In genomic region chr4:155561661-155562442, GRCm38 (mm10) we compare ENCODE assay signal across 8 mouse cellular contexts. TPM values are rescaled to one million over a fixed set of nuclear protein-coding genes. Genes with fewer than 3 reads are reported as not detected.
A peak's percentile ranks its signal among the peaks of the same experiment; 100 is the strongest.
DNase-seq lines count a peak whose midpoint lies in the region; ATAC-seq and TF ChIP-seq lines count a peak whose summit lies in the region.

Gene Nadk (plus strand): TSS chr4:155562378.

- TF ChIP-seq CTCF in CH12.LX (conservative IDR thresholded peaks at IDR 0.05 in 1 of 2, IDR thresholded peaks at IDR 0.05 in 1 of 2; ENCODE audit: low read depth in 2 of 2, low read length in 2 of 2) = no peak
- no peak for TF ChIP-seq CTCF in cortical plate, adult 2 months (IDR thresholded peaks at IDR 0.05; ENCODE audit: extremely low read depth, insufficient read depth, low read length)

- H3K27ac ChIP-seq in CH12.LX (ENCODE audit: insufficient read depth, low read depth) = peak within 1 kb of the TSS; percentile 88
- peak within 1 kb of the TSS; percentile 12; the same call in 1 of the 2 replicates for H3K27ac ChIP-seq in cortical plate, adult 2 months (ENCODE audit: insufficient read depth, low read length)
- H3K27ac ChIP-seq in stomach, embryonic 15.5 days = peak within 1 kb of the TSS; percentile 90

- ATAC-seq in stomach, embryonic 15.5 days (ENCODE audit: insufficient read depth, low FRiP score, low read depth) = no peak

- peak; percentile 29 to 39 for DNase-seq in B cell, adult 2 months
- DNase-seq in CH12.LX (ENCODE audit: extremely low read depth) = peak; percentile 36
- peak; percentile 98 for DNase-seq in heart, adult 11 months
- no peak for DNase-seq in large intestine, adult 2 months (ENCODE audit: low read depth, low spot score)
- DNase-seq in lung, postnatal 25 days (ENCODE audit: low spot score) = peak; percentile 61
- DNase-seq in ovary, postnatal 10 days (ENCODE audit: low spot score) = no peak

- no peak for TF ChIP-seq EP300 in CH12.LX (IDR thresholded peaks at IDR 0.05; ENCODE audit: low read length)

- H3K4me3 ChIP-seq in CH12.LX (replicated peaks in 1 of 3; ENCODE audit: low read depth in 2 of 3, low read length in 2 of 3, poor library complexity in 1 of 3) = peak within 1 kb of the TSS; percentile 34 to 58 (median 46)
- peak within 1 kb of the TSS; percentile 85 for H3K4me3 ChIP-seq in cortical plate, adult 2 months (ENCODE audit: insufficient read depth, low read length)
- peak within 1 kb of the TSS; percentile 95 for H3K4me3 ChIP-seq in stomach, embryonic 15.5 days (replicated peaks)

- dilution Hi-C loops in CH12.LX (cut with MboI; ENCODE audit: extremely low pct_ligation_motif_present, extremely low pct_unique_long_range_greater_than_20kb, low sequenced_read_pairs) = no loop called here

- no peaks in the 10 kb centered on the region for H3K27me3 ChIP-seq in CH12.LX (replicated peaks)
- no peaks in the 10 kb centered on the region for H3K27me3 ChIP-seq in stomach, embryonic 15.5 days (replicated peaks)

- no peak for TF ChIP-seq RAD21 in CH12.LX (IDR thresholded peaks at IDR 0.05; ENCODE audit: low read depth, low read length)

- H3K4me1 ChIP-seq in CH12.LX (ENCODE audit: control insufficient read depth in 1 of 2, insufficient read depth in 2 of 2) = peaks cover 21 to 67% of the 10 kb centered on the region in 2 experiments
- peaks cover 6% of the 10 kb centered on the region; the same call in 1 of the 2 replicates for H3K4me1 ChIP-seq in cortical plate, adult 2 months (ENCODE audit: control insufficient read depth, insufficient read depth, low read length)
- H3K4me1 ChIP-seq in stomach, embryonic 15.5 days = peaks cover 37% of the 10 kb centered on the region

- H3K4me2 ChIP-seq in CH12.LX (ENCODE audit: insufficient read depth, low read depth, poor library complexity, severe bottlenecking) = peak within 1 kb of the TSS; percentile 87
- H3K4me2 ChIP-seq in stomach, embryonic 15.5 days = peak within 1 kb of the TSS; percentile 64

- in situ Hi-C loops in CH12.LX (cut with MboI; ENCODE audit: low pct_ligation_motif_present, low pct_unique_long_range_greater_than_20kb, low sequenced_read_pairs) = loop anchor here (10.0 kb wide), 1 partner anchor 47 kb away; no protein-coding TSS in a partner anchor

- peaks cover 30% of the 10 kb centered on the region for H3K79me2 ChIP-seq in CH12.LX (replicated peaks; ENCODE audit: control insufficient read depth, extremely low read depth, insufficient read depth, poor library complexity, severe bottlenecking)

- no peak for TF ChIP-seq POLR2A in CH12.LX (IDR thresholded peaks at IDR 0.05; ENCODE audit: low read depth, low read length)
- no peak for TF ChIP-seq POLR2A in cortical plate, adult 2 months (IDR thresholded peaks at IDR 0.05; ENCODE audit: extremely low read depth, insufficient read depth, low read length)

- no peaks in the 10 kb centered on the region for H3K9me3 ChIP-seq in CH12.LX (replicated peaks; ENCODE audit: low read length)
- H3K9me3 ChIP-seq in stomach, embryonic 15.5 days = no peaks in the 10 kb centered on the region

- H3K36me3 ChIP-seq in CH12.LX (replicated peaks in 1 of 2; ENCODE audit: control insufficient read depth in 1 of 2, insufficient read depth in 1 of 2, low read length in 1 of 2) = peaks cover 30 to 47% of the 10 kb centered on the region in 2 experiments
- H3K36me3 ChIP-seq in stomach, embryonic 15.5 days = peaks cover 16% of the 10 kb centered on the region

- H3K9ac ChIP-seq in CH12.LX (ENCODE audit: insufficient read depth, low read depth) = peak within 1 kb of the TSS; percentile 83
- H3K9ac ChIP-seq in stomach, embryonic 15.5 days = peak within 1 kb of the TSS; percentile 9; the same call in 1 of the 2 replicates

- 23% methylated on average over 7 of the region's 7 CpGs for WGBS in large intestine, adult 2 months
- WGBS in stomach, embryonic 15.5 days = 58% methylated on average over 7 of the region's 7 CpGs

TF ChIP-seq in CH12.LX, 34 proteins besides CTCF, POLR2A, EP300 and RAD21:
- TF ChIP-seq JUND (conservative IDR thresholded peaks at IDR 0.05; ENCODE audit: low read depth, low read length) = no peak
- no peak for TF ChIP-seq CHD2 (IDR thresholded peaks at IDR 0.05; ENCODE audit: low read length)
- no peak for TF ChIP-seq SMC3 (IDR thresholded peaks at IDR 0.05; ENCODE audit: low read depth, low read length)
- no peak for TF ChIP-seq TBP (conservative IDR thresholded peaks at IDR 0.05; ENCODE audit: low read depth, low read length)
- TF ChIP-seq GABPA (IDR thresholded peaks at IDR 0.05; ENCODE audit: insufficient replicate concordance, low read depth, low read length) = no peak
- TF ChIP-seq HCFC1 (IDR thresholded peaks at IDR 0.05; ENCODE audit: low read depth, low read length) = no peak
- TF ChIP-seq MYC (IDR thresholded peaks at IDR 0.05; ENCODE audit: low read depth, low read length) = no peak
- no peak for TF ChIP-seq SIN3A (IDR thresholded peaks at IDR 0.05; ENCODE audit: low read length)
- TF ChIP-seq ELF1 (IDR thresholded peaks at IDR 0.05; ENCODE audit: low read depth, low read length) = no peak
- TF ChIP-seq NELFE (IDR thresholded peaks at IDR 0.05; ENCODE audit: low read depth, low read length) = no peak
- TF ChIP-seq ZNF384 (IDR thresholded peaks at IDR 0.05; ENCODE audit: low read depth, low read length) = no peak
- TF ChIP-seq TCF12 (IDR thresholded peaks at IDR 0.05; ENCODE audit: low read depth, low read length) = no peak
- TF ChIP-seq JUN (IDR thresholded peaks at IDR 0.05; ENCODE audit: insufficient read depth, low read depth, low read length) = no peak
- no peak for TF ChIP-seq KAT2A (IDR thresholded peaks at IDR 0.05; ENCODE audit: insufficient replicate concordance, low read length)

RNA-seq across cellular contexts. Expression of gene Nadk, which starts in this region (rescaled TPM):
- total RNA-seq in CH12.LX (2012; rRNA removed) (138 and 162 TPM in 2 replicates), CH12.LX (2014; rRNA removed) (193 and 204 TPM in 2 replicates)
- polyA plus RNA-seq in CH12.LX (2012; ENCODE audit: insufficient read length, low read depth) = 199 and 212 TPM in 2 replicates
- 66.9 and 70.1 TPM in 2 replicates for polyA plus RNA-seq in cortical plate, adult 2 months (2012; rRNA removed)
- 142 and 164 TPM in 2 replicates for polyA plus RNA-seq in large intestine, adult 2 months (2012; rRNA removed)
- polyA plus RNA-seq in stomach, embryonic 15.5 days (2015; fragmentation: Nextera tagmentation; extraction: Ambion mirVana) = 79.7 and 83.2 TPM in 2 replicates

Comparison
In these comparisons a context has a peak if more than half of its experiments do, and no peak if none do; other contexts are left out.
1. DNase-seq: peak in B cell, adult 2 months (2 of 2), CH12.LX (single experiment), heart, adult 11 months (single experiment) and lung, postnatal 25 days (single experiment); none in large intestine, adult 2 months (single experiment) and ovary, postnatal 10 days (single experiment).
2. H3K27ac ChIP-seq: peak in every context shown above with its lines; median percentile 90 in stomach, embryonic 15.5 days; 88 in CH12.LX; 12 in cortical plate, adult 2 months.
3. Peak in every context shown above with its lines, with median percentiles within 50 percentile points of each other: H3K4me3 ChIP-seq.